Mouse (Mus musculus): ENCODE measurements around the gene Maml2.

GRCm38 (mm10) chr9:13468778-13469177, 171.0 kb downstream of the Maml2 start:
- no peak for TF ChIP-seq CTCF (conservative IDR thresholded peaks at IDR 0.05; ENCODE audit: low read length)
- no peak for TF ChIP-seq POU5F1 (IDR thresholded peaks at IDR 0.05; ENCODE audit: borderline replicate concordance, low read length)
- TF ChIP-seq NANOG (IDR thresholded peaks at IDR 0.05; ENCODE audit: borderline replicate concordance, low read length), result no peak

All from E14TG2a.4 (cell line).